Mouse (Mus musculus) retina, adult 2 months (tissue): ENCODE results near the gene Gm10272.
"Not testable (repeated sequence)": the region's sequence is repeated elsewhere in the genome, so short reads cannot be mapped to it uniquely, and the experiment has no call there.

Experiments used
- DNase-seq: peaks from one replicate; pipeline ENCODE4 v3.0.0-alpha.2; 2012; ENCODE audit warnings: low read depth, low spot score

Gm10272 gene

GRCm38 (mm10) chr10:77728280-77728679 is 21.9 kb downstream of the Gm10272 start:
- DNase-seq, result no peak

- DNase-seq, result no peak
Measured at GRCm38 (mm10) chr10:77729241-77729640, 22.8 kb downstream of the Gm10272 start.

GRCm38 (mm10) chr10:77735928-77736327 is 29.5 kb downstream of the Gm10272 start:
- DNase-seq, result no peak

- DNase-seq, result no peak
Measured at GRCm38 (mm10) chr10:77738929-77739328, 32.5 kb downstream of the Gm10272 start.

GRCm38 (mm10) chr10:77741924-77742688 is 35.7 kb downstream of the Gm10272 start, which contains the start of gene Gm18596:
Gm18596 (minus strand) TSS chr10:77742638.
- DNase-seq, result not testable (repeated sequence)

GRCm38 (mm10) chr10:77750686-77751085 is 44.3 kb downstream of the Gm10272 start:
- DNase-seq, result not testable (repeated sequence)

GRCm38 (mm10) chr10:77751254-77751653 is 44.8 kb downstream of the Gm10272 start, which contains the start of gene Gm9736:
Gm9736 (minus strand) TSS chr10:77751354.
- DNase-seq, result not testable (repeated sequence)

- DNase-seq, result not testable (repeated sequence)
Measured at GRCm38 (mm10) chr10:77752312-77752711, 45.9 kb downstream of the Gm10272 start.

GRCm38 (mm10) chr10:77753448-77753847 is 47.0 kb downstream of the Gm10272 start:
- no peak for DNase-seq
